Mouse (Mus musculus): ENCODE results near the gene Efcab14.

GRCm38 (mm10) chr4:115799981-115800380 lies 62.4 kb downstream of the Efcab14 start:
- TF ChIP-seq CTCF (IDR thresholded peaks at IDR 0.05) (no peak), EP300 (IDR thresholded peaks at IDR 0.05; ENCODE audit: insufficient read depth, low read depth, low read length) (no peak)

Measured in heart, adult 2 months (tissue).